Mouse (Mus musculus): ENCODE data around the gene Rilpl1.
"Not testable (repeated sequence)": the region's sequence is repeated elsewhere in the genome, so short reads cannot be mapped to it uniquely, and the experiment has no call there.

Rilpl1 gene

GRCm38 (mm10) chr5:124529697-124530096 lies 1.5 kb downstream of the Rilpl1 start:
- in situ Hi-C loops (cut with MboI): loop anchor here (10.0 kb wide), 1 partner anchor 45 kb away; the partner anchor contains the start of gene Snrnp35

- in situ Hi-C loops (cut with MboI): no loop called here
These were observed 2.0 kb downstream of the Rilpl1 start for GRCm38 (mm10) chr5:124529191-124529651.

GRCm38 (mm10) chr5:124528791-124529190 lies 2.4 kb downstream of the Rilpl1 start:
- in situ Hi-C loops (cut with MboI): no loop called here

- in situ Hi-C loops (cut with MboI): no loop called here
These were observed 2.8 kb downstream of the Rilpl1 start for GRCm38 (mm10) chr5:124528351-124528750.

- in situ Hi-C loops (cut with MboI): no loop called here
These were observed 6.2 kb downstream of the Rilpl1 start for GRCm38 (mm10) chr5:124524943-124525342.

- in situ Hi-C loops (cut with MboI): no loop called here
These were observed 8.2 kb downstream of the Rilpl1 start for GRCm38 (mm10) chr5:124523032-124523431.

- in situ Hi-C loops (cut with MboI): no loop called here
These were observed 9.6 kb downstream of the Rilpl1 start for GRCm38 (mm10) chr5:124521588-124521987.

GRCm38 (mm10) chr5:124518648-124519047 lies 12.5 kb downstream of the Rilpl1 start:
- in situ Hi-C loops (cut with MboI): no loop called here

- in situ Hi-C loops (cut with MboI): no loop called here
These were observed 15.4 kb downstream of the Rilpl1 start for GRCm38 (mm10) chr5:124515789-124516188.

GRCm38 (mm10) chr5:124510536-124511050 lies 20.6 kb downstream of the Rilpl1 start:
- in situ Hi-C loops (cut with MboI): no loop called here

- in situ Hi-C loops (cut with MboI): no loop called here
These were observed 21.4 kb downstream of the Rilpl1 start for GRCm38 (mm10) chr5:124509742-124510237.

GRCm38 (mm10) chr5:124509200-124509599 lies 22.0 kb downstream of the Rilpl1 start:
- in situ Hi-C loops (cut with MboI): no loop called here

- in situ Hi-C loops (cut with MboI): no loop called here
These were observed 24.3 kb downstream of the Rilpl1 start for GRCm38 (mm10) chr5:124506731-124507359.

- in situ Hi-C loops (cut with MboI): no loop called here
These were observed 26.0 kb downstream of the Rilpl1 start for GRCm38 (mm10) chr5:124505235-124505634.

- in situ Hi-C loops (cut with MboI): no loop called here
These were observed 27.4 kb downstream of the Rilpl1 start for GRCm38 (mm10) chr5:124503742-124504141.

GRCm38 (mm10) chr5:124501541-124501940 lies 29.6 kb downstream of the Rilpl1 start:
- in situ Hi-C loops (cut with MboI): no loop called here

- in situ Hi-C loops (cut with MboI): no loop called here
These were observed 30.6 kb downstream of the Rilpl1 start for GRCm38 (mm10) chr5:124500573-124500972.

GRCm38 (mm10) chr5:124500037-124500436 lies 31.2 kb downstream of the Rilpl1 start:
- in situ Hi-C loops (cut with MboI): not testable (repeated sequence)

GRCm38 (mm10) chr5:124499001-124499400 lies 32.2 kb downstream of the Rilpl1 start:
- in situ Hi-C loops (cut with MboI): loop anchor here (10.0 kb wide), 1 partner anchor 64 kb away; the partner anchor contains the start of gene Kmt5a

GRCm38 (mm10) chr5:124498221-124498876 lies 32.8 kb downstream of the Rilpl1 start:
- in situ Hi-C loops (cut with MboI): loop anchor here (10.0 kb wide), 1 partner anchor 64 kb away; the partner anchor contains the start of gene Kmt5a

- in situ Hi-C loops (cut with MboI): loop anchor here (10.0 kb wide), 1 partner anchor 62 kb away; the partner anchor contains the start of gene Kmt5a
These were observed 34.3 kb downstream of the Rilpl1 start for GRCm38 (mm10) chr5:124496614-124497514.

GRCm38 (mm10) chr5:124495547-124495946 lies 35.6 kb downstream of the Rilpl1 start:
- in situ Hi-C loops (cut with MboI): loop anchor here (10.0 kb wide), 1 partner anchor 61 kb away; the partner anchor contains the start of gene Kmt5a

All from mature B cell (primary cell).